Mouse (Mus musculus): ENCODE results near the gene Lyrm1. TPM values are rescaled to one million over a fixed set of nuclear protein-coding genes. Genes with fewer than 3 reads are reported as not detected.

Gene Lyrm1
- total and polyA plus RNA-seq, 3 experiments, result 5.9 to 9.6 (median 9.1) TPM

- DNase-seq, result no peak
- H3K36me3 ChIP-seq (ENCODE audit: control insufficient read depth, insufficient read depth, low read length), result no peaks in the 10 kb centered on the region
- intact Hi-C loops (cut with DNase I), result no loop called here
- 32% methylated on average over 2 of the region's 2 CpGs for WGBS
- no peak overlapping the region for H3K4me3 ChIP-seq
- H3K79me2 ChIP-seq (replicated peaks; ENCODE audit: control insufficient read depth, insufficient read depth, low read length), result no peaks in the 10 kb centered on the region
- H3K27ac ChIP-seq, result no peak overlapping the region
- TF ChIP-seq POLR2A (IDR thresholded peaks at IDR 0.05; ENCODE audit: insufficient read depth, low read depth, low read length), result no peak
- no peak for TF ChIP-seq CTCF (IDR thresholded peaks at IDR 0.05)
- no peak for TF ChIP-seq EP300 (IDR thresholded peaks at IDR 0.05; ENCODE audit: insufficient read depth, low read depth, low read length)
- no peak overlapping the region for H3K9ac ChIP-seq (ENCODE audit: low read depth, low read length)
- H3K27me3 ChIP-seq (ENCODE audit: control insufficient read depth, insufficient read depth, low read length), result no peaks in the 10 kb centered on the region
- H3K4me1 ChIP-seq (ENCODE audit: control insufficient read depth, insufficient read depth, low read length), result no peaks in the 10 kb centered on the region
Observed at GRCm38 (mm10) chr7:119928783-119929440, 33.3 kb downstream of the Lyrm1 start.

GRCm38 (mm10) chr7:119936321-119936720 lies 40.7 kb downstream of the Lyrm1 start:
- Histone ChIP-seq H3K79me2 (replicated peaks; ENCODE audit: control insufficient read depth, insufficient read depth, low read length) (no peaks in the 10 kb centered on the region), H3K36me3 (ENCODE audit: control insufficient read depth, insufficient read depth, low read length) (no peaks in the 10 kb centered on the region), H3K27ac (no peak overlapping the region), H3K4me3 (no peak overlapping the region), H3K27me3 (ENCODE audit: control insufficient read depth, insufficient read depth, low read length) (no peaks in the 10 kb centered on the region), H3K9ac (ENCODE audit: low read depth, low read length) (no peak overlapping the region), H3K4me1 (ENCODE audit: control insufficient read depth, insufficient read depth, low read length) (peaks cover 4% of the 10 kb centered on the region)
- TF ChIP-seq EP300 (IDR thresholded peaks at IDR 0.05; ENCODE audit: insufficient read depth, low read depth, low read length) (no peak), CTCF (IDR thresholded peaks at IDR 0.05) (no peak), POLR2A (IDR thresholded peaks at IDR 0.05; ENCODE audit: insufficient read depth, low read depth, low read length) (no peak)
- DNase-seq, result no peak
- intact Hi-C loops (cut with DNase I), result no loop called here

- Histone ChIP-seq H3K27me3 (ENCODE audit: control insufficient read depth, insufficient read depth, low read length) (no peaks in the 10 kb centered on the region), H3K79me2 (replicated peaks; ENCODE audit: control insufficient read depth, insufficient read depth, low read length) (no peaks in the 10 kb centered on the region), H3K27ac (no peak overlapping the region), H3K36me3 (ENCODE audit: control insufficient read depth, insufficient read depth, low read length) (no peaks in the 10 kb centered on the region), H3K4me3 (no peak overlapping the region), H3K4me1 (ENCODE audit: control insufficient read depth, insufficient read depth, low read length) (peaks cover 5% of the 10 kb centered on the region), H3K9ac (ENCODE audit: low read depth, low read length) (no peak overlapping the region)
- TF ChIP-seq EP300 (IDR thresholded peaks at IDR 0.05; ENCODE audit: insufficient read depth, low read depth, low read length) (no peak), POLR2A (IDR thresholded peaks at IDR 0.05; ENCODE audit: insufficient read depth, low read depth, low read length) (no peak), CTCF (IDR thresholded peaks at IDR 0.05) (no peak)
- intact Hi-C loops (cut with DNase I), result no loop called here
- 56% methylated on average over 5 of the region's 5 CpGs for WGBS
- no peak for DNase-seq
Observed at GRCm38 (mm10) chr7:119937036-119937435, 41.4 kb downstream of the Lyrm1 start.

GRCm38 (mm10) chr7:119941569-119941968 lies 45.9 kb downstream of the Lyrm1 start:
- intact Hi-C loops (cut with DNase I), result no loop called here
- H3K9ac ChIP-seq (ENCODE audit: low read depth, low read length), result no peak overlapping the region
- H3K4me3 ChIP-seq, result no peak overlapping the region
- H3K27ac ChIP-seq, result peak overlapping the region; percentile 67
- no peak for TF ChIP-seq POLR2A (IDR thresholded peaks at IDR 0.05; ENCODE audit: insufficient read depth, low read depth, low read length)
- TF ChIP-seq EP300 (IDR thresholded peaks at IDR 0.05; ENCODE audit: insufficient read depth, low read depth, low read length), result no peak
- TF ChIP-seq CTCF (IDR thresholded peaks at IDR 0.05), result no peak
- peak; percentile 55 to 71 for DNase-seq
- H3K36me3 ChIP-seq (ENCODE audit: control insufficient read depth, insufficient read depth, low read length), result no peaks in the 10 kb centered on the region
- peaks cover 5% of the 10 kb centered on the region for H3K4me1 ChIP-seq (ENCODE audit: control insufficient read depth, insufficient read depth, low read length)
- no peaks in the 10 kb centered on the region for H3K79me2 ChIP-seq (replicated peaks; ENCODE audit: control insufficient read depth, insufficient read depth, low read length)
- WGBS, result 45% methylated on average over 2 of the region's 2 CpGs
- no peaks in the 10 kb centered on the region for H3K27me3 ChIP-seq (ENCODE audit: control insufficient read depth, insufficient read depth, low read length)

- Histone ChIP-seq H3K79me2 (replicated peaks; ENCODE audit: control insufficient read depth, insufficient read depth, low read length) (no peaks in the 10 kb centered on the region), H3K27ac (no peak overlapping the region), H3K4me3 (no peak overlapping the region), H3K9ac (ENCODE audit: low read depth, low read length) (no peak overlapping the region), H3K36me3 (ENCODE audit: control insufficient read depth, insufficient read depth, low read length) (no peaks in the 10 kb centered on the region), H3K4me1 (ENCODE audit: control insufficient read depth, insufficient read depth, low read length) (no peaks in the 10 kb centered on the region), H3K27me3 (ENCODE audit: control insufficient read depth, insufficient read depth, low read length) (no peaks in the 10 kb centered on the region)
- 46% methylated on average over 1 of the region's 1 CpGs for WGBS
- TF ChIP-seq EP300 (IDR thresholded peaks at IDR 0.05; ENCODE audit: insufficient read depth, low read depth, low read length) (no peak), POLR2A (IDR thresholded peaks at IDR 0.05; ENCODE audit: insufficient read depth, low read depth, low read length) (no peak), CTCF (IDR thresholded peaks at IDR 0.05) (no peak)
- DNase-seq, result no peak
- intact Hi-C loops (cut with DNase I), result no loop called here
Observed at GRCm38 (mm10) chr7:119954047-119954446, 58.4 kb downstream of the Lyrm1 start.

GRCm38 (mm10) chr7:119957421-119957820 lies 61.8 kb downstream of the Lyrm1 start:
- intact Hi-C loops (cut with DNase I), result no loop called here
- no peaks in the 10 kb centered on the region for H3K79me2 ChIP-seq (replicated peaks; ENCODE audit: control insufficient read depth, insufficient read depth, low read length)
- H3K4me1 ChIP-seq (ENCODE audit: control insufficient read depth, insufficient read depth, low read length), result peaks cover 6% of the 10 kb centered on the region
- H3K36me3 ChIP-seq (ENCODE audit: control insufficient read depth, insufficient read depth, low read length), result no peaks in the 10 kb centered on the region
- TF ChIP-seq CTCF (IDR thresholded peaks at IDR 0.05), result no peak
- H3K27ac ChIP-seq, result no peak overlapping the region
- no peak for DNase-seq
- H3K9ac ChIP-seq (ENCODE audit: low read depth, low read length), result no peak overlapping the region
- no peaks in the 10 kb centered on the region for H3K27me3 ChIP-seq (ENCODE audit: control insufficient read depth, insufficient read depth, low read length)
- H3K4me3 ChIP-seq, result no peak overlapping the region

All from heart, adult 2 months (tissue).